Mouse (Mus musculus): ENCODE measurements around the gene Anxa3. TPM values are rescaled to one million over a fixed set of nuclear protein-coding genes. Genes with fewer than 3 reads are reported as not detected.

The Anxa3 gene
- polyA plus RNA-seq, 1 experiment = 14.5 TPM

- H3K27me3 ChIP-seq (replicated peaks; ENCODE audit: control insufficient read depth, insufficient read depth, low read length) = no peaks in the 10 kb centered on the region
- H3K27ac ChIP-seq (ENCODE audit: insufficient read depth, low read depth, low read length) = no peak overlapping the region
- H3K36me3 ChIP-seq (ENCODE audit: control insufficient read depth, insufficient read depth, low read length) = no peaks in the 10 kb centered on the region
- DNase-seq = no peak
- H3K4me3 ChIP-seq (ENCODE audit: insufficient read depth, low read depth, low read length) = no peak overlapping the region
- no peak for TF ChIP-seq POLR2A (IDR thresholded peaks at IDR 0.05; ENCODE audit: low read depth, low read length)
- TF ChIP-seq CTCF (conservative IDR thresholded peaks at IDR 0.05; ENCODE audit: insufficient read depth, insufficient read length, low read depth, low read length) = no peak
- H3K4me1 ChIP-seq (ENCODE audit: control insufficient read depth, insufficient read depth, low read length) = 0 out of 2 replicates have a peak, but pooled peaks cover 3% of the 10 kb centered on the region
- WGBS = 66% methylated on average over 7 of the region's 7 CpGs
These were observed 92.1 kb downstream of the Anxa3 start for GRCm38 (mm10) chr5:96885202-96885601.

GRCm38 (mm10) chr5:96888396-96888795 is 95.3 kb downstream of the Anxa3 start:
- H3K36me3 ChIP-seq (ENCODE audit: control insufficient read depth, insufficient read depth, low read length) = no peaks in the 10 kb centered on the region
- TF ChIP-seq POLR2A (IDR thresholded peaks at IDR 0.05; ENCODE audit: low read depth, low read length) = no peak
- no peak for TF ChIP-seq CTCF (conservative IDR thresholded peaks at IDR 0.05; ENCODE audit: insufficient read depth, insufficient read length, low read depth, low read length)
- no peak for DNase-seq
- peaks cover 8% of the 10 kb centered on the region; the same call in 1 of the 2 replicates for H3K4me1 ChIP-seq (ENCODE audit: control insufficient read depth, insufficient read depth, low read length)
- no peak overlapping the region for H3K4me3 ChIP-seq (ENCODE audit: insufficient read depth, low read depth, low read length)
- no peak overlapping the region for H3K27ac ChIP-seq (ENCODE audit: insufficient read depth, low read depth, low read length)
- 93% methylated on average over 3 of the region's 3 CpGs for WGBS
- no peaks in the 10 kb centered on the region for H3K27me3 ChIP-seq (replicated peaks; ENCODE audit: control insufficient read depth, insufficient read depth, low read length)

- 31% methylated on average over 5 of the region's 5 CpGs for WGBS
- Histone ChIP-seq H3K4me1 (ENCODE audit: control insufficient read depth, insufficient read depth, low read length) (peaks cover 8% of the 10 kb centered on the region; the same call in 1 of the 2 replicates), H3K27me3 (replicated peaks; ENCODE audit: control insufficient read depth, insufficient read depth, low read length) (no peaks in the 10 kb centered on the region), H3K4me3 (ENCODE audit: insufficient read depth, low read depth, low read length) (no peak overlapping the region), H3K36me3 (ENCODE audit: control insufficient read depth, insufficient read depth, low read length) (no peaks in the 10 kb centered on the region), H3K27ac (ENCODE audit: insufficient read depth, low read depth, low read length) (no peak overlapping the region)
- TF ChIP-seq CTCF (conservative IDR thresholded peaks at IDR 0.05; ENCODE audit: insufficient read depth, insufficient read length, low read depth, low read length) (no peak), POLR2A (IDR thresholded peaks at IDR 0.05; ENCODE audit: low read depth, low read length) (no peak)
- DNase-seq = peak; percentile 68
These were observed 97.2 kb downstream of the Anxa3 start for GRCm38 (mm10) chr5:96890367-96890766.

Other genes starting within 250 kb of the Anxa3 start
- gene Bmp2k, start 204.3 kb downstream of the Anxa3 start, polyA plus RNA-seq (2012; rRNA removed) = 11.5 and 12.5 TPM in 2 replicates

Measured in kidney, adult 2 months (tissue).